Mouse (Mus musculus): ENCODE measurements around the gene Ulk4. TPM values are rescaled to one million over a fixed set of nuclear protein-coding genes. Genes with fewer than 3 reads are reported as not detected.

Ulk4 gene
- polyA plus RNA-seq, 1 experiment from 2014 or later, result 134 TPM

DNA sequence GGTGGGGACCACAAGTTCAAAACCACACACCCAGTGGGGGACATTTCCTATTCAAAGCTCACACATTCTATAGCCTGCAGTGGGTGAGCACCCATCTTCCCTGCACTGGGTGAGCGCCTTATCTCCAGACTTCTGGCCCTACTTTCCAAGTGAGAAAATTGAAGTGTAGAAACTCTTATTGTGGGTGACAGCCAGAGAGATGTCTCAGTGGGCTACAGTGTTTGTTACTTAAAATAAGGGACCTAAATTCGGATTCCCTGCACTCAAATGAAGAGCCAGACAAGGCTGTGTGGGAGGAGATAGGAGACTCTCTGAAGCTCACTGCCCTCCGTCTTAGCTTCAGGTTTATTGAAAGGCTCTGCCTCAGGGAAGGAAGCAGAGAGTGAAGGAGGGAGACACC, 202.3 kb downstream of the Ulk4 start:
- H3K9me3 ChIP-seq (ENCODE audit: control insufficient read depth, low read depth, low read length), result no peaks in the 10 kb centered on the region
- H3K36me3 ChIP-seq (ENCODE audit: control insufficient read depth, insufficient read depth, low read length), result no peaks in the 10 kb centered on the region
- WGBS, result 80% methylated on average over 3 of the region's 3 CpGs
- no peak for ATAC-seq (ENCODE audit: insufficient number of reproducible peaks, insufficient read depth, low FRiP score, low read depth)
- no peak overlapping the region for H3K4me2 ChIP-seq (replicated peaks; ENCODE audit: low read depth, low read length)
- no peak overlapping the region for H3K27ac ChIP-seq (ENCODE audit: low read length)
- no peak overlapping the region for H3K4me3 ChIP-seq (ENCODE audit: low read depth, low read length)
- no peak overlapping the region for H3K9ac ChIP-seq (replicated peaks; ENCODE audit: low read depth, low read length)
- H3K4me1 ChIP-seq (ENCODE audit: control insufficient read depth, insufficient read depth, low read length), result peaks cover 22% of the 10 kb centered on the region; the same call in 1 of the 2 replicates
- no peaks in the 10 kb centered on the region for H3K27me3 ChIP-seq (ENCODE audit: control insufficient read depth, insufficient read depth, low read length)

- Histone ChIP-seq H3K27ac (ENCODE audit: low read length) (no peak overlapping the region), H3K27me3 (ENCODE audit: control insufficient read depth, insufficient read depth, low read length) (no peaks in the 10 kb centered on the region), H3K4me3 (ENCODE audit: low read depth, low read length) (no peak overlapping the region), H3K36me3 (ENCODE audit: control insufficient read depth, insufficient read depth, low read length) (no peaks in the 10 kb centered on the region), H3K9ac (replicated peaks; ENCODE audit: low read depth, low read length) (no peak overlapping the region), H3K4me2 (replicated peaks; ENCODE audit: low read depth, low read length) (no peak overlapping the region), H3K9me3 (ENCODE audit: control insufficient read depth, low read depth, low read length) (no peaks in the 10 kb centered on the region), H3K4me1 (ENCODE audit: control insufficient read depth, insufficient read depth, low read length) (peaks cover 13% of the 10 kb centered on the region; the same call in 1 of the 2 replicates)
- 0 out of 2 replicates have a peak, but pooled peaks have one; percentile 25 for ATAC-seq (ENCODE audit: insufficient number of reproducible peaks, insufficient read depth, low FRiP score, low read depth)
- WGBS, result 44% methylated on average over 8 of the region's 8 CpGs
Measured at GRCm38 (mm10) chr9:121072127-121072757, 204.8 kb downstream of the Ulk4 start.

DNA sequence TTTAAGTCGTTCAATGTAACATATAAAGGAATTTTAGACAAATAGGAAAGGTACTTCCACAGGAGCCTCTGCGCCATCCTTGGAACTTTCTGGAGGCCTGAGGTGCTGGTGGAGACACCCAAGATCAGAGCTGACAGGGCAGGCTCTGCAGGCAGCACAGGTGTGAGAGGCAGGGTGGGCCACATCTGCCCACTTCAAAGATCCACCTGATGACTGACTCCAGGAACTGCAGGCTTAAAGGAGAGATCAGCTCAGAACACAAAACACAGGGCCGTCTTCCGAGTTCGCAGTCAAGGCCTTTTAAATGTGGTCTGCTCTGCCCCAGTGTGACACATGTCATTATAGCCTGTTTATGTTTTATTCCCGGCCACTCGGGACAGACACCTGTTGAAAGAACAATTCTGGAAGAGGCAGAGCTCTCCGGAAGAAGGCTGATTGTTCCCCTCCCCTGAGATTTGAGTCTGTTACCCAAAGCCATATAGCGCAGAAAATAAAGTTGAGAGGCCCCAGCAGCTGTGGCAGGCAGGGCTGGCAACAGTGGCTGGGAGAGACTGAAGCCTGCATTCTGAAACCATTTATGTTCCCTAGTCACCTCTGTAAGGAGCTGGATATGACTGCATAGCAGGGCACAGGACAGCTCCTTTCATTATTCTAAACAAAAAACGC, 205.4 kb downstream of the Ulk4 start:
- ATAC-seq (ENCODE audit: insufficient number of reproducible peaks, insufficient read depth, low FRiP score, low read depth), result no peak
- H3K9me3 ChIP-seq (ENCODE audit: control insufficient read depth, low read depth, low read length), result no peaks in the 10 kb centered on the region
- H3K27me3 ChIP-seq (ENCODE audit: control insufficient read depth, insufficient read depth, low read length), result no peaks in the 10 kb centered on the region
- H3K27ac ChIP-seq (ENCODE audit: low read length), result no peak overlapping the region
- H3K4me1 ChIP-seq (ENCODE audit: control insufficient read depth, insufficient read depth, low read length), result peaks cover 13% of the 10 kb centered on the region; the same call in 1 of the 2 replicates
- WGBS, result 59% methylated on average over 10 of the region's 10 CpGs
- H3K4me2 ChIP-seq (replicated peaks; ENCODE audit: low read depth, low read length), result no peak overlapping the region
- no peaks in the 10 kb centered on the region for H3K36me3 ChIP-seq (ENCODE audit: control insufficient read depth, insufficient read depth, low read length)
- no peak overlapping the region for H3K4me3 ChIP-seq (ENCODE audit: low read depth, low read length)
- no peak overlapping the region for H3K9ac ChIP-seq (replicated peaks; ENCODE audit: low read depth, low read length)

- Histone ChIP-seq H3K4me1 (ENCODE audit: control insufficient read depth, insufficient read depth, low read length) (peaks cover 11% of the 10 kb centered on the region; the same call in 1 of the 2 replicates), H3K36me3 (ENCODE audit: control insufficient read depth, insufficient read depth, low read length) (no peaks in the 10 kb centered on the region), H3K4me2 (replicated peaks; ENCODE audit: low read depth, low read length) (no peak overlapping the region), H3K4me3 (ENCODE audit: low read depth, low read length) (no peak overlapping the region), H3K9me3 (ENCODE audit: control insufficient read depth, low read depth, low read length) (no peaks in the 10 kb centered on the region), H3K27me3 (ENCODE audit: control insufficient read depth, insufficient read depth, low read length) (no peaks in the 10 kb centered on the region), H3K9ac (replicated peaks; ENCODE audit: low read depth, low read length) (no peak overlapping the region), H3K27ac (ENCODE audit: low read length) (no peak overlapping the region)
- WGBS, result 72% methylated on average over 11 of the region's 11 CpGs
- no peak for ATAC-seq (ENCODE audit: insufficient number of reproducible peaks, insufficient read depth, low FRiP score, low read depth)
Measured at GRCm38 (mm10) chr9:121071050-121071449, 205.9 kb downstream of the Ulk4 start.

GRCm38 (mm10) chr9:121068115-121068514, 208.9 kb downstream of the Ulk4 start:
- ATAC-seq (ENCODE audit: insufficient number of reproducible peaks, insufficient read depth, low FRiP score, low read depth), result no peak
- Histone ChIP-seq H3K9me3 (ENCODE audit: control insufficient read depth, low read depth, low read length) (no peaks in the 10 kb centered on the region), H3K27me3 (ENCODE audit: control insufficient read depth, insufficient read depth, low read length) (no peaks in the 10 kb centered on the region), H3K4me3 (ENCODE audit: low read depth, low read length) (no peak overlapping the region), H3K36me3 (ENCODE audit: control insufficient read depth, insufficient read depth, low read length) (no peaks in the 10 kb centered on the region), H3K4me1 (ENCODE audit: control insufficient read depth, insufficient read depth, low read length) (peaks cover 10% of the 10 kb centered on the region; the same call in 1 of the 2 replicates), H3K4me2 (replicated peaks; ENCODE audit: low read depth, low read length) (no peak overlapping the region), H3K9ac (replicated peaks; ENCODE audit: low read depth, low read length) (no peak overlapping the region), H3K27ac (ENCODE audit: low read length) (no peak overlapping the region)
- WGBS, result 77% methylated on average over 5 of the region's 5 CpGs

GRCm38 (mm10) chr9:121067043-121067442, 210.0 kb downstream of the Ulk4 start:
- peaks cover 8% of the 10 kb centered on the region; the same call in 1 of the 2 replicates for H3K4me1 ChIP-seq (ENCODE audit: control insufficient read depth, insufficient read depth, low read length)
- H3K27ac ChIP-seq (ENCODE audit: low read length), result no peak overlapping the region
- no peaks in the 10 kb centered on the region for H3K9me3 ChIP-seq (ENCODE audit: control insufficient read depth, low read depth, low read length)
- H3K9ac ChIP-seq (replicated peaks; ENCODE audit: low read depth, low read length), result no peak overlapping the region
- H3K27me3 ChIP-seq (ENCODE audit: control insufficient read depth, insufficient read depth, low read length), result no peaks in the 10 kb centered on the region
- H3K4me2 ChIP-seq (replicated peaks; ENCODE audit: low read depth, low read length), result no peak overlapping the region
- ATAC-seq (ENCODE audit: insufficient number of reproducible peaks, insufficient read depth, low FRiP score, low read depth), result no peak
- no peaks in the 10 kb centered on the region for H3K36me3 ChIP-seq (ENCODE audit: control insufficient read depth, insufficient read depth, low read length)
- 78% methylated on average over 10 of the region's 10 CpGs for WGBS
- no peak overlapping the region for H3K4me3 ChIP-seq (ENCODE audit: low read depth, low read length)

DNA sequence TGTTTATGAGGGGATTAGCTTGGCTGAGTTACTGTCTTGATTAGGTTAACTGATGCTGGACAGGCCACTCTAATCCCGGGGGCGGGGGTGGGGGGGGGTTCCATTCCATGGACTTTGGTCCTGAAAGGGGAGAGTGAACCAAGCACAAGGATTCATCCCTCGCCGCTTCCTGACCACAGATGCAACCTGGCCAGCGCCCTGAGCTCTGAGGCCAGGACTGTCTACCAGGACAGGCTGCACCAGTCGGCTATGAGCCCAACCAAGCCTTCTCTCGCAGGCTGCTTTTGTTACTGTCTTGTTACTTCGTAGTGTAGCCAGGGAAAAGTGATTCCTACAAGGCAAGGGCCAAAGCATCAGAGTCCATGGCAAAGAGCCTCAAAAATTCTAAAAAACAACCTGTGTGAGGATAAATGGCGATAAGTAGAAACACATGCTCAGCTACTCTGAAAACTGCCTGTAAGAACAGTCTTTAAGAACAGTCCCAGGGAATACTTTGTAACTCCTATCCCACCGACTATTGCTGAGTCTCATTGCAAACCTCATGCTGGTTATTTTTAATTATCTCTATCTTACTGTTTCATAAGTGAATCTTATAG, 211.5 kb downstream of the Ulk4 start:
- no peak overlapping the region for H3K27ac ChIP-seq (ENCODE audit: low read length)
- WGBS, result 74% methylated on average over 10 of the region's 10 CpGs
- no peak for ATAC-seq (ENCODE audit: insufficient number of reproducible peaks, insufficient read depth, low FRiP score, low read depth)
- H3K4me3 ChIP-seq (ENCODE audit: low read depth, low read length), result no peak overlapping the region
- H3K27me3 ChIP-seq (ENCODE audit: control insufficient read depth, insufficient read depth, low read length), result no peaks in the 10 kb centered on the region
- no peak overlapping the region for H3K9ac ChIP-seq (replicated peaks; ENCODE audit: low read depth, low read length)
- H3K36me3 ChIP-seq (ENCODE audit: control insufficient read depth, insufficient read depth, low read length), result no peaks in the 10 kb centered on the region
- H3K4me2 ChIP-seq (replicated peaks; ENCODE audit: low read depth, low read length), result no peak overlapping the region
- H3K9me3 ChIP-seq (ENCODE audit: control insufficient read depth, low read depth, low read length), result no peaks in the 10 kb centered on the region
- peaks cover 8% of the 10 kb centered on the region; the same call in 1 of the 2 replicates for H3K4me1 ChIP-seq (ENCODE audit: control insufficient read depth, insufficient read depth, low read length)

GRCm38 (mm10) chr9:121064606-121065355, 212.2 kb downstream of the Ulk4 start:
- H3K36me3 ChIP-seq (ENCODE audit: control insufficient read depth, insufficient read depth, low read length), result no peaks in the 10 kb centered on the region
- no peak for ATAC-seq (ENCODE audit: insufficient number of reproducible peaks, insufficient read depth, low FRiP score, low read depth)
- H3K9me3 ChIP-seq (ENCODE audit: control insufficient read depth, low read depth, low read length), result no peaks in the 10 kb centered on the region
- no peak overlapping the region for H3K9ac ChIP-seq (replicated peaks; ENCODE audit: low read depth, low read length)
- H3K27ac ChIP-seq (ENCODE audit: low read length), result no peak overlapping the region
- H3K4me2 ChIP-seq (replicated peaks; ENCODE audit: low read depth, low read length), result no peak overlapping the region
- peaks cover 8% of the 10 kb centered on the region; the same call in 1 of the 2 replicates for H3K4me1 ChIP-seq (ENCODE audit: control insufficient read depth, insufficient read depth, low read length)
- H3K27me3 ChIP-seq (ENCODE audit: control insufficient read depth, insufficient read depth, low read length), result no peaks in the 10 kb centered on the region
- H3K4me3 ChIP-seq (ENCODE audit: low read depth, low read length), result no peak overlapping the region
- 71% methylated on average over 14 of the region's 14 CpGs for WGBS
